Mouse (Mus musculus): Measurements from ENCODE around the gene Pdzd2. TPM values are rescaled to one million over a fixed set of nuclear protein-coding genes. Genes with fewer than 3 reads are reported as not detected.

The Pdzd2 gene
- polyA plus RNA-seq, 1 experiment from 2014 or later = 39.8 TPM

- Histone ChIP-seq H3K36me3 (no peaks in the 10 kb centered on the region), H3K4me3 (no peak overlapping the region), H3K27ac (no peak overlapping the region), H3K4me1 (peaks cover 56% of the 10 kb centered on the region), H3K27me3 (no peaks in the 10 kb centered on the region; the same call in 1 of the 2 replicates), H3K9ac (no peak overlapping the region), H3K9me3 (no peaks in the 10 kb centered on the region), H3K4me2 (no peak overlapping the region)
- ATAC-seq (ENCODE audit: insufficient number of reproducible peaks, low FRiP score, low TSS enrichment, low read depth) = no peak
- 14% methylated on average over 3 of the region's 3 CpGs for WGBS
These were observed 194.5 kb downstream of the Pdzd2 start for GRCm38 (mm10) chr15:12545220-12545619.

DNA sequence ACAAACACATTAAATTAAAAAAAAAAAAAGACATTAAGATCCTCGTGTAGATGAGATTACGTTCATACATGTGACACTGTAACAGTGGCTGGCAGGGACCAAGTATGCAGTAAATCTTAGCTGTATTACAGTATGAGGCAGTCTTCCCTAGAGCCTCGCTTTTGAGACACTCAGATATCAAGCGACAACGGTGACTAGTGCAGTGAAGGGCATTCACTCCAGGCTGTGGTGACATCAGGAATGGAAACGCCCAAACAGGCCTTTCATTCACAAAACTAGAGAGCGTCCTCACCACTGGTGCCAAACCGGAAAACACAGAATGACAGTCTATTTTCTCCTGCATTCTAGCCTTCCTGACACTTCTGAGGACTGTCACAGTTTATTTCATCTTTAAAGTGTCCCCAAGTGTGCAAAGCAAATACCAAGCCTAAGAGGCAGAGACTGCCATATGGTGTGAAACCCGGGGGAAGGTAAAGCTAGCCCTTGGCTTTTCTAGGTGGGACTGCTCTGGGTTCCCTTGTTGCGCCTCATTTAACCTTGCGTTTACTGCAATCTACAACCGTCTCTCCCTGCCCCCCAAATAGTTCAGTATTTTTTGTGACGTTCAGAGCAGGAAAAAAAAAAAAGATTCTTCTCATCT is 195.9 kb downstream of the Pdzd2 start:
- no peak for ATAC-seq (ENCODE audit: insufficient number of reproducible peaks, low FRiP score, low TSS enrichment, low read depth)
- Histone ChIP-seq H3K4me2 (no peak overlapping the region), H3K36me3 (no peaks in the 10 kb centered on the region), H3K4me3 (no peak overlapping the region), H3K4me1 (peaks cover 47% of the 10 kb centered on the region), H3K27me3 (no peaks in the 10 kb centered on the region; the same call in 1 of the 2 replicates), H3K9ac (no peak overlapping the region), H3K27ac (no peak overlapping the region), H3K9me3 (no peaks in the 10 kb centered on the region)
- WGBS = 74% methylated on average over 13 of the region's 13 CpGs

DNA sequence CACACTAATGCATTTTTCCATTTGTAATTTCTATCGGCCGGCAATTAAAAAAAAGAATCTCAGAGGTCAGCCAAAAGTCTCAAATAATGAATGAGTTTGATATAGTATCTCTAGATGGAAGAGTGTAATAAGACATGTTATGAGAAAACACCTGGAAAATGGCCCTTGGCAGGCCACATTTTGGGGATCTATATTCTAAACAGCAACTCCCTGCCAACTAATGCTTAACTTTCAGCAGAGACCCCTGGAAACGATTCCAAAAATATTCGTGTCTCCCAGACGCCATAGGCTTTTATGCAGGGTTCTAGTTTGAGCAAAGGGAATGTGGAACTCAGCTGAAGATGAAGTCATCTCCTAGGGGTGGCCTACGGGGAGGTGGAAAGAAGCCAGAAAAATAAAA is 197.4 kb downstream of the Pdzd2 start:
- Histone ChIP-seq H3K4me3 (no peak overlapping the region), H3K9me3 (no peaks in the 10 kb centered on the region), H3K27me3 (no peaks in the 10 kb centered on the region; the same call in 1 of the 2 replicates), H3K4me2 (no peak overlapping the region), H3K9ac (no peak overlapping the region), H3K36me3 (no peaks in the 10 kb centered on the region), H3K27ac (no peak overlapping the region), H3K4me1 (peaks cover 43% of the 10 kb centered on the region)
- no peak for ATAC-seq (ENCODE audit: insufficient number of reproducible peaks, low FRiP score, low TSS enrichment, low read depth)
- WGBS = 36% methylated on average over 6 of the region's 6 CpGs

GRCm38 (mm10) chr15:12539618-12540302 is 200.0 kb downstream of the Pdzd2 start:
- Histone ChIP-seq H3K4me3 (no peak overlapping the region), H3K4me1 (peaks cover 23% of the 10 kb centered on the region), H3K9ac (no peak overlapping the region), H3K9me3 (no peaks in the 10 kb centered on the region), H3K4me2 (no peak overlapping the region), H3K27ac (no peak overlapping the region), H3K27me3 (no peaks in the 10 kb centered on the region), H3K36me3 (no peaks in the 10 kb centered on the region)
- no peak for ATAC-seq (ENCODE audit: insufficient number of reproducible peaks, low FRiP score, low TSS enrichment, low read depth)
- 50% methylated on average over 11 of the region's 11 CpGs for WGBS

GRCm38 (mm10) chr15:12533254-12533653 is 206.5 kb downstream of the Pdzd2 start:
- no peaks in the 10 kb centered on the region for H3K9me3 ChIP-seq
- 70% methylated on average over 5 of the region's 5 CpGs for WGBS
- H3K36me3 ChIP-seq = no peaks in the 10 kb centered on the region
- no peak overlapping the region for H3K4me2 ChIP-seq
- H3K27ac ChIP-seq = no peak overlapping the region
- H3K9ac ChIP-seq = no peak overlapping the region
- H3K4me3 ChIP-seq = no peak overlapping the region
- no peaks in the 10 kb centered on the region for H3K27me3 ChIP-seq
- no peak for ATAC-seq (ENCODE audit: insufficient number of reproducible peaks, low FRiP score, low TSS enrichment, low read depth)
- H3K4me1 ChIP-seq = no peaks in the 10 kb centered on the region

- no peaks in the 10 kb centered on the region for H3K36me3 ChIP-seq
- no peak overlapping the region for H3K27ac ChIP-seq
- no peaks in the 10 kb centered on the region for H3K9me3 ChIP-seq
- no peak overlapping the region for H3K9ac ChIP-seq
- no peaks in the 10 kb centered on the region for H3K4me1 ChIP-seq
- no peaks in the 10 kb centered on the region for H3K27me3 ChIP-seq
- no peak for ATAC-seq (ENCODE audit: insufficient number of reproducible peaks, low FRiP score, low TSS enrichment, low read depth)
- H3K4me2 ChIP-seq = no peak overlapping the region
- no peak overlapping the region for H3K4me3 ChIP-seq
- WGBS = 93% methylated on average over 4 of the region's 4 CpGs
These were observed 207.2 kb downstream of the Pdzd2 start for GRCm38 (mm10) chr15:12532568-12532967.

DNA sequence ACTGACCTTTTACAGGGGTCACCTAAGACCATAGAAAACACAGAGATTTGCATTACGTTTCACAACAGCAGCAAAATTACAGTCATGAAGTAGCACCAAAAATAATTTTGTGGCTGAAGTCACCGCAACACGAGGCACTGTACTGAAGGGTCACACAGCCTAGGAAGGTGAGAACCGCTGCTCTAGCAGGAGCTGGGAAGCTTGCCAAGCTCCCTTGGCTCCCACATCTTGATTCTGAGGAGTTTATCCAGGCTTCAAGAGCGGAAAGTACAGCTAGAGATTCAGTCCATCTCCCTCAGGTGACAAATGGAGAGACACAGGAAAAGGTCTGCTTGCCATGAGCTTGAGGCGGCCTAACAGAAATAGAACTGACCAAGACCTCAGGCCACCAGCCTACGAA is 216.9 kb downstream of the Pdzd2 start:
- ATAC-seq (ENCODE audit: insufficient number of reproducible peaks, low FRiP score, low TSS enrichment, low read depth) = no peak
- no peaks in the 10 kb centered on the region for H3K36me3 ChIP-seq
- H3K27me3 ChIP-seq = no peaks in the 10 kb centered on the region
- no peaks in the 10 kb centered on the region for H3K9me3 ChIP-seq
- no peak overlapping the region for H3K4me3 ChIP-seq
- WGBS = 68% methylated on average over 7 of the region's 7 CpGs
- H3K27ac ChIP-seq = no peak overlapping the region
- no peak overlapping the region for H3K9ac ChIP-seq
- H3K4me2 ChIP-seq = no peak overlapping the region
- peaks cover 11% of the 10 kb centered on the region for H3K4me1 ChIP-seq

DNA sequence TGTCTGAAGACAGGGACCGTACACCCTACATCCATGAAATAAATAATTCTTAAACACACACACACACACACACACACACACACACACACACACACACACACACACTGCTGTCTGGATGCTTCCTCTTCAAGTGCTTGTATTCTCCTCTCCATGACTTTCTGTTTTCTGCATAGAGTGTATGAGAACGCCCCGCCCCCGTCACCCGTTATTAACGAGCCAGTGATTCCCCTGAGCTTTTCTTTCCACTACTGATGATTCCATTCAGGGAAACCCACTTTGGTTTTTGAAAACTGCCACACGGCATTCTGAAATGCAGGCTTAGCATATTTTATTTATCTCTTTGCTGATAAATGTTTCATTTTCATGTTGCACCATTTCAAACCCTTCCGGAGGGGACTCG is 219.4 kb downstream of the Pdzd2 start:
- no peak for ATAC-seq (ENCODE audit: insufficient number of reproducible peaks, low FRiP score, low TSS enrichment, low read depth)
- Histone ChIP-seq H3K9ac (no peak overlapping the region), H3K4me1 (peaks cover 30% of the 10 kb centered on the region), H3K9me3 (no peaks in the 10 kb centered on the region), H3K4me2 (no peak overlapping the region), H3K27ac (no peak overlapping the region), H3K36me3 (no peaks in the 10 kb centered on the region), H3K27me3 (no peaks in the 10 kb centered on the region), H3K4me3 (no peak overlapping the region)
- WGBS = 52% methylated on average over 9 of the region's 9 CpGs

- H3K9me3 ChIP-seq = no peaks in the 10 kb centered on the region
- no peaks in the 10 kb centered on the region for H3K36me3 ChIP-seq
- no peak overlapping the region for H3K9ac ChIP-seq
- no peak overlapping the region for H3K4me3 ChIP-seq
- WGBS = 55% methylated on average over 14 of the region's 14 CpGs
- ATAC-seq (ENCODE audit: insufficient number of reproducible peaks, low FRiP score, low TSS enrichment, low read depth) = no peak
- no peak overlapping the region for H3K4me2 ChIP-seq
- H3K27me3 ChIP-seq = no peaks in the 10 kb centered on the region
- H3K27ac ChIP-seq = peak overlapping the region; percentile 40; the same call in 1 of the 2 replicates
- H3K4me1 ChIP-seq = peaks cover 49% of the 10 kb centered on the region
These were observed 221.3 kb downstream of the Pdzd2 start for GRCm38 (mm10) chr15:12518370-12518973.

GRCm38 (mm10) chr15:12517314-12517813 is 222.4 kb downstream of the Pdzd2 start:
- no peak overlapping the region for H3K4me3 ChIP-seq
- peaks cover 49% of the 10 kb centered on the region for H3K4me1 ChIP-seq
- 0 out of 2 replicates have a peak overlapping the region, but pooled peaks have one; percentile 40 for H3K27ac ChIP-seq

DNA sequence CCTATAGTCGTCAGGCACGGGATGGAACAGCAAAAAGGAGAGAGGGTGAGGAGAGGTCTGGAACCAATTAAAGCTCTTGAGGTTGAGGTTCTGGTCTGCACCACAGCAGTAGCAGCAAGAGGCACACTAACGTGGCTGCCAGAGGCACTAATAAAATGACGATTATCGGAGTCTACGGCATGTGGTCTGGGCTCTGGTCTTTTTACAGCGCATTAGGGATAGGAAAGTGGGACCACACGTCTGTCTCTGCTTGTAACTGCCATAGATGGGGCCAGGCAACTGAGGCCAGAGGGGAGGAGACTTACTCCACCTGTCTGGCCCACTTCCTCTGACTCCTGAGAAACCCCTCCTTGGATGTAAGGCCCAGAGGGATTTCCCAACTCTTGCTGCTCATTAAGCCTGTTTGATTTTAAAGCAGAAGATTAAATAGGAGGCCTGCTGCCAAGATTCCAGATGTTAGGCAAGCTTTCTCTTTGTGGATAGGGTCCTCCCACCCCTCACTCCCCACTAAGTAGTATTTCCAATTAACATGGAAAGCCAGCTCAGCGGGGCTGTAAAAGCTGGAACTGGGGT is 224.4 kb downstream of the Pdzd2 start:
- Histone ChIP-seq H3K27ac (0 out of 2 replicates have a peak overlapping the region, but pooled peaks have one; percentile 34), H3K4me2 (no peak overlapping the region), H3K9me3 (no peaks in the 10 kb centered on the region), H3K4me3 (no peak overlapping the region), H3K9ac (no peak overlapping the region), H3K36me3 (no peaks in the 10 kb centered on the region), H3K27me3 (no peaks in the 10 kb centered on the region), H3K4me1 (peaks cover 61% of the 10 kb centered on the region)
- 13% methylated on average over 9 of the region's 9 CpGs for WGBS
- peak; percentile 89 for ATAC-seq (ENCODE audit: insufficient number of reproducible peaks, low FRiP score, low TSS enrichment, low read depth)

More at GRCm38 (mm10) chr15:12517314-12517813, 222.4 kb downstream of the Pdzd2 start:
- Histone ChIP-seq H3K9ac (no peak overlapping the region), H3K27me3 (no peaks in the 10 kb centered on the region), H3K9me3 (no peaks in the 10 kb centered on the region), H3K4me2 (no peak overlapping the region), H3K36me3 (no peaks in the 10 kb centered on the region)
- 41% methylated on average over 9 of the region's 9 CpGs for WGBS
- no peak for ATAC-seq (ENCODE audit: insufficient number of reproducible peaks, low FRiP score, low TSS enrichment, low read depth)

GRCm38 (mm10) chr15:12513526-12513925 is 226.2 kb downstream of the Pdzd2 start:
- Histone ChIP-seq H3K27me3 (no peaks in the 10 kb centered on the region), H3K27ac (peak overlapping the region; percentile 57), H3K4me2 (no peak overlapping the region), H3K36me3 (no peaks in the 10 kb centered on the region), H3K9ac (no peak overlapping the region), H3K9me3 (no peaks in the 10 kb centered on the region), H3K4me3 (no peak overlapping the region), H3K4me1 (peaks cover 61% of the 10 kb centered on the region)
- 0 out of 2 replicates have a peak, but pooled peaks have one; percentile 17 for ATAC-seq (ENCODE audit: insufficient number of reproducible peaks, low FRiP score, low TSS enrichment, low read depth)
- 28% methylated on average over 9 of the region's 9 CpGs for WGBS

All from limb, embryonic 15.5 days (tissue).